Mouse (Mus musculus) ES-Bruce4 (cell line): Measurements from ENCODE around the gene Tmem169.

Experiments used
- CTCF ChIP-seq: IDR thresholded peaks from one replicate; pipeline ENCODE4 v1.8.1; 2011; ENCODE audit warnings: low read depth, low read length
- EP300 ChIP-seq: IDR thresholded peaks from 2 replicates; pipeline ENCODE4 v1.6.1; 2011; ENCODE audit warnings: low read depth, low read length; ENCODE audit not compliant: insufficient read depth
- POLR2A ChIP-seq: IDR thresholded peaks from one replicate; pipeline ENCODE4 v1.8.1; 2011; ENCODE audit warnings: low read length; ENCODE audit not compliant: insufficient read depth

GRCm38 (mm10) chr1:72293869-72294663, 9.9 kb downstream of the Tmem169 start:
- TF ChIP-seq CTCF (no peak), EP300 (no peak), POLR2A (no peak)
